Mouse (Mus musculus) splenic B cell, adult 2 months (primary cell): ENCODE results near the gene Catsperz.
A peak's percentile ranks its signal among the peaks of the same experiment; 100 is the strongest.

Experiments used
- DNase-seq: peaks from one replicate; pipeline ENCODE4 v3.0.0-alpha.2; 2011; ENCODE audit warnings: low read depth, low spot score
- H3K27me3 ChIP-seq: 2 replicates; pipeline ENCODE4 v1.6.1; 2012; ENCODE audit warnings: mild to moderate bottlenecking, low read length, moderate library complexity, mixed read lengths; ENCODE audit not compliant: control insufficient read depth, poor library complexity, insufficient read depth, severe bottlenecking
- H3K36me3 ChIP-seq: 2 replicates; pipeline ENCODE4 v1.6.1; 2012; ENCODE audit warnings: mild to moderate bottlenecking, low read length, moderate library complexity, mixed read lengths; ENCODE audit not compliant: control insufficient read depth, poor library complexity, insufficient read depth, severe bottlenecking

The Catsperz gene

DNA sequence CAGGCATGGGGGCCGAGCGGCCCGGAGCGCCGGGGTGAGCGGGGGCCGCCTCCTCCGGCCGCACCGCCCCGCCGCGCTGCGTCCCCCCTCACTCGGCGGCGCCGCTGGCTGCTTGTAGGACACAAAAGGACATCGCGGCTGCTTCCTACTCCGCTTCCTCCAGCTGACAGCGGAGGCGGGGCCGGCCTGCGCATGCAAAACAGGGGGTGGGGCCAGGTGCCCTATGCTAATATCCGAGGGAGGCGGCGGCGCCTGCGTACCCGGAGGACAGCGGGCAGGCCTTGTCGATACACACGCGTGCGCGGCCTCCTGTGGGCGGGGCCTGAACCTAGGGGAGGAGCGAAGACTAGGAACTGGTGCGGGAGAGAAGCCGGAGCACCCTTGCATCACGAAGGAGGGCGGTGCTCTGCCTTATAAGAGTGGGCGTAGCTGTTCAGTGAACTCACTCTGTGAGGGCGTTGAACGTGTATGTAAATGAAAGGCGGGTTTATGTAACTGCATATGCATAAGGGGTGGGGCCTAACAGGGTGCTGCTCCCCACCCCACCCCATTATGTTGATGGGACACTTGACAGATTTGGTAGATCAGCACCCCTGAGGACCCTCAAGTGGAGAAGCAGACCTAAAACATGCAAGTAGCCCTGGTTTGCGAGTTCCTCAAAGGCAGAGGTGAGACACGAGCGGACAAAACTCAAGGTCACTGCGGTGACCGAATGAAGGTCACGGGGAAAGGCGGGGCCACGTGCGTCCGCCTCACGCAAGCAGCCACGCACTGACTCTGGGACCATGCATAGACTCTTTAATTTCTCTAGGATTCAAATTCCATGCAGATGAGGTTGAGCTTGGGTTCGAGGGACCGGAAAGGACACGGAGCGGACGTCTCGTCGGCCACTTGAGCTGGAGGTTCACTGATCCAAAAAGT is 3.3 kb downstream of the Catsperz start, which contains the start of gene Esrra:
Gene Esrra (minus strand): TSS at position 167 of the 921 bp plus-strand sequence.
- H3K36me3 ChIP-seq, result no peaks in the 10 kb centered on the region
- H3K27me3 ChIP-seq, result no peaks in the 10 kb centered on the region; the same call in 1 of the 2 replicates
- DNase-seq, result peak; percentile 100

DNA sequence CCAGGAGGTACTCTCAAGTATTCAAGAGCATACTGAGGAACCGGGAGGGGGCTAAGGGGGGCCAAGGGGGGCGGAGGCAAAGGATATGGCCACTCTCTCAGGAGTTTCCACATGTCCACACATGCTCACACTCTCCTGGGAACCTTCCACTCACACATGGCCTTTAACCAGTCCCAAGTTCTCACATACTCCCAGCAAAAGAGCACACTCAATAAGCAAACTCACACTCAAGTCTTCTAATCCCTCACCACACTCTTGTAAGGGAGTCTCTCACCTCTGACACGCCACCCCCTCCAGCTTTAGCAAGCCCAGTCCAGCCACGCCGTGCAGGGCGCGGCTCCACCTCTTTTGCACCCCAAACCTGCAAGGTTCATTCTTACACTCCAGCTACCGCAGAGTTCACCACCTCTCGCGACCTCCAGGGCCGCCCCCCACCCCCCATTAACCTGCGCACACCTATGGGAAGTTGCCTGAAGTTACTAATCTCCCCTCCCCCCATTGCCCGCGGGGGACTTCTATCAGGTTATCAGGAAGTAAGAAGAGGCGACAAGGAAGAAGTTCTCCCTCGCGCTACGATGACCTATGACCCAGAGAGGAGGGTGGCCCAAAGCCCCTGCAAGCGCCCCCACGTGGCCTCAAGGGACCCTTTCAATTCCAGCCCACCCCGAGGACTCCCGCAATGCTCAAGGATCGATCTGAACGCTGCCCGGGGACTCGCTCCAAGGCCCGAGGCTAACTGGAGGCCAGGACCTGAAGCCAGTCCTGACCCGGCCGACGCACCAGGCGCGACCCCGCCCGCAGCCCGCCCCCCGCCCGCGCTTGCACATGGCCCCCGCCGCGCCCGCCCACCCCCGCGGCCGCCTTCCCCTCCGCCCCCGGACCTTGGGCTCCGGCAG is 4.2 kb downstream of the Catsperz start:
- peak; percentile 66 for DNase-seq
- Histone ChIP-seq H3K36me3 (peaks cover 2% of the 10 kb centered on the region; the same call in 1 of the 2 replicates), H3K27me3 (no peaks in the 10 kb centered on the region; the same call in 1 of the 2 replicates)

DNA sequence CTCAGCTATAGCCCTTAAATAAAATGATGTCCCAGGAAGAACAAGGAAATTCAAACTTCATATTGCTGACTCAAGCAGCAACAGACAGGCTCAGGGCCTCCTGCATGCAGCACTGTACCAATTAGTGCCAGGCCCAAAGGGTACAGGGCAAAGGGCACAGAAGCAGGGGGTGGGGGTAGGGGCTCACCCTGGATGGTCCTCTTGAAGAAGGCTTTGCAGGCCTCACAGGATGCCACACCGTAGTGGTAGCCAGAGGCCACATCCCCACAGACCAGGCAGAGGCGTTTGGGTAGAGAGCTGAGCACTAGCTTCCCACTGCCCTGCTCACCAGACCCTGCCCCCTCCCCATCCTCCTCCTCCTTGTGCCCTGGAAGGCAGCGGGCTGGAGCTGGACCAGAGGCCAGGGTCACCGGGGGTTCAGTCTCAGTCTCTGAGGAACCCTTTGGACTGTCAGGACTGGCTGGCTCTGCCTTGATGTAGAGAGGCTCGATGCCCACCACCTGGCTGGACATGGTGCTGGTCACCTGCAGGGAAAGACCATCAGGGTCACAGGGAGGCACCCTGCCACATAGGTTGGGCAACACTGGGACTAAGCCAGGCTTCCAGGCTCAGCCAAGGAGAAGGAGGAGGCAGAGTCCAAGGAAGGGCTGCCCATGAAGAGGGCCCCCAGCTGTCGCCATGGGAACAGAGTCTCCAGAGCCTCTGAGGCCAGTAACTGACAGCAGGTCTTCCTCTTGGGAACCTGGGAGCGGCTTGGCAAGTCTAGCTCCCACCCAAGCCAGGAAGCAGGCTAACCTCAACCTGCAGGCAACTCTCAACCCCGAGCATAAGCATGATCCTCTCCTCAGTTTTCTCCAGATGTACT is 5.1 kb downstream of the Catsperz start:
- no peaks in the 10 kb centered on the region for H3K27me3 ChIP-seq
- H3K36me3 ChIP-seq, result peaks cover 2% of the 10 kb centered on the region; the same call in 1 of the 2 replicates
- DNase-seq, result no peak

DNA sequence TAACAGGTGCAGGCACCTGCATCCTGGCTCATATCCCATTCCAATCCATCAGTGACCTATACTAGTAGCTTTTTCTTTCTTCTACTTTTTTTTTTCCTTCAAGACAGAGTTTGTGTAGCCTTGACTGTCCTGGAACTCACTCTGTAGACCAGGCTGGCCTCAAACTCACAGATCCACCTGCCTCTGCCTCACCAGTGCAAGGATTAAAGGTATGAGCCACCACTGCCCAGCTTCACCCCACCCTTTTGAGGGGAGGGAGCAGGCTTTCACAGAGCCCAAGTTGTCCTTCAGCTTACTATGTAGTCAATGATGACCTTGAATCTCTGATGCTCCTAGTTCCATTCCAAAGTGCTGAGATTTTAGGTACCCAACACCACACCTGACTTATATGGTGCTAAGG is 5.7 kb downstream of the Catsperz start:
- no peaks in the 10 kb centered on the region for H3K27me3 ChIP-seq
- H3K36me3 ChIP-seq, result peaks cover 2% of the 10 kb centered on the region; the same call in 1 of the 2 replicates
- DNase-seq, result no peak

DNA sequence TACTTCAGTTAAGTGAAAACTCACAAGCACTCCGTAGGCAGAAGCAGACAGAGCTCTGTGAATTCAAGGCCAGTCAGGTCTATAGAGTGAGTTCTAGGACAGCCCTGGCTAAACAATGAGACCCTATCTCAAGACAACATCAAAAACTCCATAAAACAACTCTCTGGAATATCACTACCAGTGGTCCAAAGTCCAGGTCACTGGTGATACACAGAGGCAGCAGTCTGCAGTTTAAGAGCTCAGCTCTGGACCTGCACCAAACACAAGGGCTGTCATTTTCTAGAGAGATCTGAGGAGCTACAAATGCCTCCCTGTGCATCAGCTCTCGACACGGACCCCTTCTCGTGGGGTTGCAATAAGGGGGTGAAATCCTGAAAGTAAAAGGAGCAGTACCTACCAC is 6.9 kb downstream of the Catsperz start:
- H3K27me3 ChIP-seq, result no peaks in the 10 kb centered on the region
- peaks cover 6% of the 10 kb centered on the region; the same call in 1 of the 2 replicates for H3K36me3 ChIP-seq
- no peak for DNase-seq

DNA sequence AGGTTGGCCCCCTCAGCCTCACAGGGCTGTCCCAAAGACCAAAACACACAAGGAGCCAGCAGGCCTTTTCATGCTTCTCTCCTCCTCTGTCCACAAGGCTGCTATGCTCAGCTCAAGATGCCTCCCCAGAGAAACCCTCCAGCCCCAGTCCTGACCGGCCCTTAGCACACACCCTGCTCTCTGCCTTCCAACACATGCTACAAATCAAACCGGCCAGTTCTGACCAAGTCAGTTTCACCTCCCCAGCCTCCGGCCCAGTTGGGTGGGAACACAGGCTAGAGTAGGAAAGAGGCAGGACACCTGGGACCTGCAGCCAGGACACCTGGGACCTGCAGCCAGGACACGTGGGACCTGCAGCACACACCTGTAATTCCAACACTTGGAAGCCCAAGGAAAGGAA is 8.7 kb downstream of the Catsperz start:
- DNase-seq, result no peak
- Histone ChIP-seq H3K36me3 (peaks cover 7% of the 10 kb centered on the region; the same call in 1 of the 2 replicates), H3K27me3 (no peaks in the 10 kb centered on the region)

DNA sequence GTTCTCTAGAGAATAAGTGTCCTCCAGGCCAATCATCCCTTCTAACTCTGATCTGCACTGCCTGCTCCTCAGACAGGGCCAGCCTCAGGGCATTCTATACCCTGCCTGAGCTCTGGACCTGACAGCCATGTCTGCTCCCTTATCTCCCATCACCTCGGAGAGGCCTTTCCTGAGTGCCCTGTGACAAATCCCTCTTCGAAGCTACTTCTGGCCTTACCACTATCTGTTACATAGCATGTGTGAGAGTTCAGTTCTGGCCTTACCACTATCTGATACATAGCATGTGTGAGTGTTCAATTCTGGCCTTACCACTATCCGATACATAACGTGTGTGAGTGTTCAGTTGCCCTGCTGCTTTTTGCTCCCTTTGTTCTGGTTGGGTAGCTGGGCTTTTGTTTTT is 9.9 kb downstream of the Catsperz start:
- Histone ChIP-seq H3K27me3 (no peaks in the 10 kb centered on the region), H3K36me3 (peaks cover 11% of the 10 kb centered on the region; the same call in 1 of the 2 replicates)
- no peak for DNase-seq

DNA sequence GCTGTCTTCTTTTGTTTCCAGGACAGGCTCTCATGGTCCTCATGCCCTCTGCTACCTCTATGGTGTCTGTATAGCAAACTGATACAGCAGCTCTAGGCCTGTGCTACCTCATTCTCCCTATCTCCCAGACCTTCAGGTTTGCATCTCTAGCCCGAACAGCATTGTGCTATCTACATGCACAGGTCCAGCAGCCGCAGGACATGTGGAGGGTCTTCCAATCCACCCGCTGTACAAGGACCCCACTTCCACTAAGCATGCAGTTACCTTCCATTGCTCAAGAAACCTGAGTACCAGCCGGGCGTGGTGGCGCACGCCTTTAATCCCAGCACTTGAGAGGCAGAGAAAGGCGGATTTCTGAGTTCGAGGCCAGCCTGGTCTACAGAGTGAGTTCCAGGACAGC is 10.6 kb downstream of the Catsperz start:
- no peak for DNase-seq
- Histone ChIP-seq H3K27me3 (no peaks in the 10 kb centered on the region), H3K36me3 (peaks cover 11% of the 10 kb centered on the region; the same call in 1 of the 2 replicates)

DNA sequence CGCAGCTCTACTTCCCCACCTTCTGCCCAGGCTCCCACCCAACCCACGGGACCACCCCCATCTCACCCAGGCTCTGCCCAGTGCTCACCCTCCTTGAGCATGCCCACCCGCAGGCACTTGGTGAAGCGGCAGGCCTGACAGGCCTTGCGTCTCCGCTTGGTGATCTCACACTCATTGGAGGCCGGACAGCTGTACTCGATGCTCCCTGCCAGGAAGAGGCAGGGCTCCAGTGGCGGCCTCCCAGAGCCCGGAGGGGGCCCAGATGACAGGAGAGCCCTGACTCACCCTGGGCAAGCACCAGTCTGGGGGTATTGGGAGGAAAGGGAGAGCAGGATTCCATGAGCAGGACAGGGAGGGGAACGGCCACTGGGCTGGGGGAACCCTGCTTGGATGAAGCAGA is 11.2 kb downstream of the Catsperz start:
- H3K36me3 ChIP-seq, result peaks cover 11% of the 10 kb centered on the region; the same call in 1 of the 2 replicates
- no peak for DNase-seq
- H3K27me3 ChIP-seq, result no peaks in the 10 kb centered on the region

DNA sequence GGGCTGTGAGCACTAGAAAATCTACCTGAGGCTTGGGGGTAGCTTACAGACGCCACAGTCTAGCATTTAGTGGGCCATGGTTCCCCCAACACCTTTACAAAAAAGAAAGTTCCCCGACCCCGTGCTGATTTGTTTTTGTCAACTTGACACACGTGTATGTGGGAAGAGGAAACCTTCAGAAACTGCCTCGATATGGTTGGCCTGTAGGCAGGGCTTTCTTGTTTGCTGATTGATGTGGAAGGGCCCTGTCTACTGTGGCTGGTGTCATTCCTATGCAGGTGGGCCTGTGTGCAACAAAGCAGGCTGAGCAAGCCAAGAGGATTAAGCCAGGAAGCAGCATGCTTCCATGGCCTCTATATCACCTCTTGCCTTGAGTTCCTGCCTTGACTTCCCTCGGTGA is 12.1 kb downstream of the Catsperz start:
- peaks cover 11% of the 10 kb centered on the region; the same call in 1 of the 2 replicates for H3K36me3 ChIP-seq
- no peak for DNase-seq
- no peaks in the 10 kb centered on the region for H3K27me3 ChIP-seq

DNA sequence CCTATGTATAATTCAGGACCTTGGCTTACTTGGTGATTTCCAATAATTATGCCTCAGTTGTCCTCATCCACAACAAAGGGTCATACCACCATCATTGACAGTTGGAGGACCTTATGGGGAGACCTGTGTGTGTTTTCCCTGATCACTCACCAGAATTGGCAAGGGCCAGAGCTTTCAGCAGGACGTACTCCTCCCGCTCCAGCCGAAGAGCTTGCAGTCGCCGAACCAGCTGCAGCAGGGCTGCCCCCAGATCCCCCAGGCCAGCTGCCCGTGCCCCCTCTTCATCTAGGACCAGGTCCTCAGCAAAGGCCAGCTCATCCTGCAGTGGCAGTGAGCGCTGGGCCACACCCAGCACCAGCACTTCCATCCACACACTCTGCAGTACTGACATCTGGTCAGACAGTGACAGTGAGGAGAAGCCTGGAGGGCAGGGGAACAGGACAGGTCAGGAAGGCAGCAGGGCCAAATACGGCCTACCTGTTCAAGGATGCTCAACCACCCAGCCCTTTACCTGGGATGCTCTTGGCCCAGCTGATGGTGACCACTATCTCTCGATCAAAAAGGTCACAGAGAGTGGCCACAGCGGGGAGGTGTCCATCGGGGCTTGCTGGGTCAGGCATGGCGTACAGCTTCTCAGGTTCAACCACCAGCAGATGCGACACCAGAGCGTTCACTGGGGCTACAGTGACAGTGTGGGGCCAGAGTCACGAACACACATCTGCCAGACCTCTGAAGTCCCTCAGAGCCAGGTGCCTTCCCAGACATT is 12.8 kb downstream of the Catsperz start:
- no peak for DNase-seq
- Histone ChIP-seq H3K36me3 (peaks cover 15% of the 10 kb centered on the region; the same call in 1 of the 2 replicates), H3K27me3 (no peaks in the 10 kb centered on the region)

DNA sequence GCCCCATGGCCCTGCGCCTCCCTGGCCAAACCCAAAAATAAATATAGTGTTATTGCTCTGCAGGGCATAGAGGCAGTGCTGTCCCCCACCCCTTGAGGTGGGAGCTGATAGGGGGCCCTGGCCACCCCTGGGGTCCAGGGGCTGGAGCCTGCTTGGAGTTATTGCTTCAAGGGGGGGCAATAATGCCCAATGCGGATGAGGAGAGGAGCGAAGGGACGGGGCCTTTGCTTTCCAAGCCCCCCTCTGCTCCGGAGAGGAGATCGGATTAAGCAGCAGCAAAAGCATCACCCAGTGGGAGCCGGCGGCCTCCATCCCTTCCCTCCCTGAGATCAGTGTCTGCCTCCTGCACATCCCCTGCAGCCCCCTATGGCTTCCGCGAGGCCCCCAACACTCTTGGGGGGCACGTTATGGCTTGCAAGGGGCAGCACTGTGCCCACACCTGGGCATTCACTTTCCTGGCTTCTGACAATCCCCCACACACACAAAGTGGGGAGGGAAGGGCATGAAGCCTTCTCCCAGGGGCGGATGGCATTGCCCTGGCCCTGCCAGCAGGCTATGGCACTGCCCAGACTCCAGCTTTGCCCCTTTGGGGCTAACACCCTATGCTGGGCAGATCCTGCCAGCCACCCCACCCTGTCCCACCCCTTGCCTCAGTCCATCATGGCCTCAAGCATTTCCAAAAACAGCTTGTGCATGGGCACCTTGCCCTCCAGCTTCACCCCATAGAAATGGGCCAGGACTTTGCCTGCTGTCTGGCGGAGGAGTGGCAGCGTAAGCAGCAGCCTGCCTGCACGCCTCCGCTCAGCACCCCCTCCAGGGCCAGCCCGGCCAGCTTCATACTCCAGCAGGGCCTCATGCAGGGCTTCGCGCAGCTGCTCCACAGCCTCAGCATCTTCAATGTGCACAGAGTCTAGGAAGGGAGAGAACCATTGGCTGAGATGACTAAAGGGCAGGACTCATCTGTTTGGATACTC is 13.8 kb downstream of the Catsperz start:
- Histone ChIP-seq H3K27me3 (no peaks in the 10 kb centered on the region), H3K36me3 (peaks cover 16% of the 10 kb centered on the region)
- DNase-seq, result no peak
